Mouse (Mus musculus) lung, embryonic 16.5 days (tissue): ENCODE measurements around the gene 2010300C02Rik. TPM values are rescaled to one million over a fixed set of nuclear protein-coding genes. Genes with fewer than 3 reads are reported as not detected.

Experiments
- ATAC-seq: fragments of 200-750 bp; cut with Nextera tagmentation; 2 replicates; pipeline ENCODE4 v1.8.0; 2017; ENCODE audit warnings: low read depth, mild to moderate bottlenecking, moderate library complexity
- H3K27ac ChIP-seq: fragments of 300-500 bp; sonication (generic); 2 replicates; pipeline ENCODE4 v1.5.1; 2014; ENCODE audit warnings: mild to moderate bottlenecking, control low read depth, low read length
- H3K27me3 ChIP-seq: fragments of 300-500 bp; sonication (generic); 2 replicates; pipeline ENCODE4 v1.6.1; 2014; ENCODE audit warnings: low read depth, low read length, mixed read lengths; ENCODE audit not compliant: control insufficient read depth, insufficient read depth
- H3K36me3 ChIP-seq: fragments of 300-500 bp; sonication (generic); 2 replicates; pipeline ENCODE4 v1.6.1; 2014; ENCODE audit warnings: low read length; ENCODE audit not compliant: control insufficient read depth, insufficient read depth
- H3K4me1 ChIP-seq: fragments of 300-500 bp; sonication (generic); replicated peaks from 2 replicates; pipeline ENCODE4 v1.6.1; 2014; ENCODE audit warnings: low read length, mixed read lengths; ENCODE audit not compliant: control insufficient read depth, insufficient read depth
- H3K4me2 ChIP-seq: fragments of 300-500 bp; sonication (generic); 2 replicates; pipeline ENCODE4 v1.6.1; 2014; ENCODE audit warnings: low read depth, low read length, control low read depth
- H3K4me3 ChIP-seq: fragments of 300-500 bp; sonication (generic); 2 replicates; pipeline ENCODE4 v1.5.1; 2014; ENCODE audit warnings: mild to moderate bottlenecking, low read length, control low read depth
- H3K9ac ChIP-seq: fragments of 300-500 bp; sonication (generic); 2 replicates; pipeline ENCODE4 v1.6.1; 2014; ENCODE audit warnings: low read length, control low read depth
- H3K9me3 ChIP-seq: fragments of 300-500 bp; sonication (generic); 2 replicates; pipeline ENCODE4 v1.6.1; 2016; ENCODE audit warnings: low read length; ENCODE audit not compliant: control insufficient read depth
- WGBS: fragments of 180-500 bp; shearing (Covaris S2); extraction: QIAGEN DNeasy Blood & Tissue Kit; methylation state at CpG from one replicate; pipeline ENCODE4 v1.1.7; 2014; 5-methylcytosine and 5-hydroxymethylcytosine counted together
- polyA plus RNA-seq: library from polyadenylated mRNA; unstranded; fragments of >200 nt; fragmentation: Nextera tagmentation; extraction: Ambion mirVana; gene quantifications from 2 replicates; pipeline ENCODE4 v1.2.1, GENCODE M21; 2015

Gene 2010300C02Rik
- polyA plus RNA-seq, 1 experiment from 2014 or later = 13.0 TPM

DNA sequence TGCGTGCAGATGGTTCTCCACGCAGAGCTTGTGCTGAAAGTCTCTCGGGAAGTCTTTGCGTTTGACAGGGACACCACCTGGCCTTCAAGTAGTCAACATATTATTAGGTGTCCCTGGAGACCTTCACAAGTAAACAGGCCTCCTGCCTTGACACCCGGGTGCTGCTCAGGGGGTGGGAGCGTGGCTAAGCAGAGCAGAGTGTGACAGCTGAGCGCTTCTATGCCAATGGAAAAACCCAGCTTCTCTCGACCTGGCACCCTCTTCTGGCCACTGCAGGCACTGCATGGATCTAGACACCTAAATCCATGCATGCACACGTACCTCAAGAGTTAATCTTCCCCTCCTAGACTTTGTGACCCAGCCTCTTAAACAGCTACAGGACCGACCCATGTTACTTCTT, 80.8 kb downstream of the 2010300C02Rik start:
- H3K4me2 ChIP-seq = peak overlapping the region; percentile 42
- H3K9ac ChIP-seq = no peak overlapping the region
- no peak overlapping the region for H3K4me3 ChIP-seq
- no peaks in the 10 kb centered on the region for H3K9me3 ChIP-seq
- ATAC-seq = peak; percentile 64; the same call in 1 of the 2 replicates
- no peaks in the 10 kb centered on the region for H3K4me1 ChIP-seq
- H3K27ac ChIP-seq = no peak overlapping the region
- H3K27me3 ChIP-seq = no peaks in the 10 kb centered on the region
- no peaks in the 10 kb centered on the region for H3K36me3 ChIP-seq
- WGBS = 9% methylated on average over 10 of the region's 10 CpGs

DNA sequence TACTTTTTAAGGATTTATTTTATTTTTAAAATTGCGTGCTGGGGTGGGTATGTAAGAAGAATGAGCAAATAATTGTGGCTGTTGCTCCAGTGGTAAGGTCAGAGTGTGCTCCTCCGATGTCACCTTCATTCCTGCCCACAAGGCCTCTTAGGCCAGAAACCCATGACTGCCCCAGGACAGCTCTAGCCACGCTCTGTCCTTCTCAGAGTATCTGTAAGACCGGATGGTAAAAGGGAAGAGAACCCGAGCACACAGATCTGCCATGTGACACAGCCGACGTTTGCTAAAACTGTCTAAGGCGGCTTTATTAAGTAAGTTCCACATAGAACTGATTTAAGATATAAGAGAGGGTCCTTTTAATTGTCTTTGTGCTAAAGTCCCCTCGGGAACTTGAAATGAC, 81.3 kb downstream of the 2010300C02Rik start:
- no peaks in the 10 kb centered on the region for H3K4me1 ChIP-seq
- H3K27ac ChIP-seq = no peak overlapping the region
- H3K4me3 ChIP-seq = no peak overlapping the region
- no peaks in the 10 kb centered on the region for H3K9me3 ChIP-seq
- ATAC-seq = no peak
- no peak overlapping the region for H3K9ac ChIP-seq
- H3K27me3 ChIP-seq = no peaks in the 10 kb centered on the region
- no peaks in the 10 kb centered on the region for H3K36me3 ChIP-seq
- 71% methylated on average over 9 of the region's 9 CpGs for WGBS
- H3K4me2 ChIP-seq = no peak overlapping the region; the same call in 1 of the 2 replicates

DNA sequence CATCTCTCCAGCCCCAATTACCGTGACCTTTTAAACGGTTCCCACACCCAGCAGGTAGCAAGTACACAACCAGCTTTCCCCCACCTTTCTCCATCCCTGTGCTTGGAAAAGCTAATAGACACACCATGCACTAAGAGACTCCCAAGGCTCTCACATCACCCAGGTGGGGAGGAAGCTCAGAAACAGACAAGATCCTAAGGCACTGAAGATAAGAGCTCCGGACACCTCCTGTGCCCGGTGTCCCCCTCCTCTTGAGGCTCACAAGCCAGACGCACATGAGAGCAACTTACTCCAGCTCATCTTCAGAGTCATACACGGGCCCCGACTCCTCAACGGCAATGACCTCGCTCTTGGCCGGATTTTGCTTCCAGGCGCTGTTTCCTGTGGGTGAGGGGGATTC, 82.3 kb downstream of the 2010300C02Rik start:
- Histone ChIP-seq H3K27me3 (no peaks in the 10 kb centered on the region), H3K4me2 (no peak overlapping the region), H3K9ac (no peak overlapping the region), H3K9me3 (no peaks in the 10 kb centered on the region), H3K4me1 (no peaks in the 10 kb centered on the region), H3K4me3 (no peak overlapping the region), H3K36me3 (no peaks in the 10 kb centered on the region), H3K27ac (no peak overlapping the region)
- WGBS = 63% methylated on average over 11 of the region's 11 CpGs
- no peak for ATAC-seq

DNA sequence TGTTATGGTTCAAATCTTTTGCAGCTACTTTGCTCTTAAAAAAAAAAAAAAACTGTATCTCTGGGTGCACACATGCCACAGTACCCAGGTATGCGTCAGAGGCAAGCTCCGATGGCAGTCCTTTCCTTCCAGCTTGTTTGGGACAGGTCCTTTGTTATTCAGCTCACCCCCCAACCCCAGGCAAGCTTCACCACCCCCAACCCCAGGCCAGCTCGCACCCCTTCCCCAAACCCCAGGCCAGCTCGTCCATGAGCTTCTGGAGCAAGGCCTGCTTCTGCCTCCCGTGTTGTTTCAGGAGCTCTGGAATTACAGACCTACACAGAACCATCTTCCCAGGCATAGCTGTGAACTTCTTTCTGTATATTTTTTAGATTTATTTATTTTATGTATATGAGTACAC, 83.1 kb downstream of the 2010300C02Rik start:
- no peaks in the 10 kb centered on the region for H3K36me3 ChIP-seq
- ATAC-seq = no peak
- H3K9me3 ChIP-seq = no peaks in the 10 kb centered on the region
- no peak overlapping the region for H3K27ac ChIP-seq
- WGBS = 82% methylated on average over 5 of the region's 5 CpGs
- H3K4me3 ChIP-seq = no peak overlapping the region
- H3K9ac ChIP-seq = no peak overlapping the region
- H3K27me3 ChIP-seq = no peaks in the 10 kb centered on the region
- no peaks in the 10 kb centered on the region for H3K4me1 ChIP-seq
- H3K4me2 ChIP-seq = no peak overlapping the region

DNA sequence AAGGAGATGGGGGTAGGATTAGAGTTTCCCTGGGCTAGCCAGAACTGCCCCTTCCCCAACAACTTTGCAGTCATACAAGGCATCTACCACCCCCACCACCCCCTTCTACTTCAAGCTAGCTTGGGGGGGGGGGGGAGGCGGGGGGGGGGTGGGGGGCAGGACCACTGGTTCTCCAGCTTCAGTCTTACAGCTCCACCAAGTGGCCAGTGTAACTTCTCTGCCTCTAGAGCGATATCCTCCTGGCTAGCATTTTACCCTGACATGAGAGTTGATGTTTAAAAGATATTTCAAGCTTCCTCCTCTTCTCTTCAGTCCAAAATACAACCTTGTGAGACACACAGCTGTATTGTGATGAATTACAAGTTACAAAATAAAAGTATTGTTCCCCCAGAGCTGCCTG, 83.7 kb downstream of the 2010300C02Rik start:
- no peaks in the 10 kb centered on the region for H3K36me3 ChIP-seq
- WGBS = 38% methylated on average over 2 of the region's 2 CpGs
- H3K27ac ChIP-seq = no peak overlapping the region
- no peaks in the 10 kb centered on the region for H3K9me3 ChIP-seq
- ATAC-seq = no peak
- H3K4me2 ChIP-seq = no peak overlapping the region
- H3K4me1 ChIP-seq = no peaks in the 10 kb centered on the region
- no peak overlapping the region for H3K9ac ChIP-seq
- H3K27me3 ChIP-seq = no peaks in the 10 kb centered on the region
- no peak overlapping the region for H3K4me3 ChIP-seq

DNA sequence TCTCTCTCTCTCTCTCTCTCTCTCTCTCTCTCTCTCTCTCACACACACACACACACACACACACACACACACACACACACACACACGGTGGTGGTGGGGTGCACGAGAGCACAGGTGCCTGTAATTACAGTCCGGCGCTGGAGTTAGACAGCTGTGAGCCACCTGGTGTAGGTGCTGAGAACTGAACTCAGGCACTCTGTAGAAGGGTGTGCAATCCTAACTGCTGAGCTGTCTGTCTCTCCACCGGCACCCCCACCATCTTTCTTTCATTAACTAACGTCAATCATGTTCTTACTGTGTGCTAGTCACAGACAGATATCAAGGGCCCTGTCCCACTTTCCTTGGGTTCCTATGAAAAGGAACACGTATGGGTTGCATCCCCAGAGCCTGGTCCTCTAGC, 84.2 kb downstream of the 2010300C02Rik start:
- H3K4me2 ChIP-seq = no peak overlapping the region
- 67% methylated on average over 7 of the region's 7 CpGs for WGBS
- no peaks in the 10 kb centered on the region for H3K27me3 ChIP-seq
- H3K9ac ChIP-seq = no peak overlapping the region
- H3K36me3 ChIP-seq = no peaks in the 10 kb centered on the region
- no peaks in the 10 kb centered on the region for H3K9me3 ChIP-seq
- ATAC-seq = no peak
- H3K4me1 ChIP-seq = no peaks in the 10 kb centered on the region
- no peak overlapping the region for H3K4me3 ChIP-seq
- H3K27ac ChIP-seq = no peak overlapping the region

DNA sequence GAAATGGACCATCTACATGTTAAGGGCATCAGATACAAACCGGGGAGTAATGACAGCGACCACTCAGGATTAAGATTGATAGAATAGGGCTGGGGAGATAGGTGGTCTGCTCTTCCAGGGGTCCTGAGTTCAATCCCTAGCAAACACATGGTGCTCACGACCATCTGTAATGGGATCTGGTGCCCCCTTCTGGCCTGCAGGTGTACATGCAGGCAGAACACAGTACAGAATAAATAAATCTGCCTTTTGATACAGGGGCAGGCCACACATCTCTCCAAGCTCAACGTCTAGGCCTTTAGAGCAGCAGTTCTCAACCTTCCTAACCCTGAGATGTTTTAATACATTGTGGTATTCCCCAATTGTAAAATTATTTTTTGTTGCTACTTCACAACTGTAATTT, 85.2 kb downstream of the 2010300C02Rik start:
- Histone ChIP-seq H3K27me3 (no peaks in the 10 kb centered on the region), H3K9ac (no peak overlapping the region), H3K4me2 (no peak overlapping the region), H3K27ac (no peak overlapping the region), H3K36me3 (no peaks in the 10 kb centered on the region), H3K9me3 (no peaks in the 10 kb centered on the region), H3K4me3 (no peak overlapping the region), H3K4me1 (no peaks in the 10 kb centered on the region)
- WGBS = 20% methylated on average over 4 of the region's 4 CpGs
- ATAC-seq = 0 out of 2 replicates have a peak, but pooled peaks have one; percentile 9

DNA sequence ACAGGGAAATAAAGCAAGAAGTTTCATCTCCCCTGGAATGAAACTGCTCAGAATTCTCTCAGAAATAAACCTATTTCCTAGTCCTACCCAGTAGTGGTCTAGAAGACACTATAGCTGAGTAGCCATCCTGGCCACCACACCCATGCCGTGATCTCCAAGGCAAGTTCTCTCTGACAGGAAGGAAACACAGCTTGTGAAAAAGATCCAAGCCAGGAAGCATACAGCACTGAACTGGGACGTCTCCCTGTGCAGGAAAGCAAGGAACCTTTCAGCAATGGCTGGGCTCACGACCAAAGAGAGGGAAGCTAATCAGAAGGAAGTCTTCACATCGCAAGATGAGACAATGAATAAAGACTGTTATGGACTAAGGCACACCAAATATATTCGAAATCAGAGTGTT, 86.4 kb downstream of the 2010300C02Rik start:
- H3K4me1 ChIP-seq = no peaks in the 10 kb centered on the region
- no peak for ATAC-seq
- no peak overlapping the region for H3K4me3 ChIP-seq
- H3K27me3 ChIP-seq = no peaks in the 10 kb centered on the region
- H3K27ac ChIP-seq = no peak overlapping the region
- WGBS = 56% methylated on average over 5 of the region's 5 CpGs
- no peaks in the 10 kb centered on the region for H3K9me3 ChIP-seq
- H3K36me3 ChIP-seq = no peaks in the 10 kb centered on the region
- H3K4me2 ChIP-seq = no peak overlapping the region
- no peak overlapping the region for H3K9ac ChIP-seq

DNA sequence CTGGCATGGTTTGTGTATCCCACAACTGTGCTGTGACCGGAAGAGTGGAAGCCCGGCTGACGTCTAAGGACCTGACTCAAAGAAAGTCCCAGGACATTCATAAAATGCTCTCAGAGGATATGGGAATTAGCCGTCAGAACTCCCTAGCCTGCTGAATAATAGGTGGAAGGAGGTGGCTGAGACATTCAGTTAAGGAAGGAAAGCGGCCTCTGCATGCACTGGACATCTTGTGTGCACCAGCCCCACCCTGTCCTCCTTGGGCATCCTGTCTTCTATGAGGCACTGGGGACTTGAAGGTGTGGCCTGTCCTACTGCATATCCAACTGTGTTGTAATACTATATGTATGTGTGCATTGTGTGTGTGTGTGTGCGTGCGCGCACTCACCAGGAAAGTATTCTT, 87.5 kb downstream of the 2010300C02Rik start:
- Histone ChIP-seq H3K4me2 (no peak overlapping the region), H3K9ac (no peak overlapping the region), H3K9me3 (no peaks in the 10 kb centered on the region), H3K27ac (no peak overlapping the region), H3K4me3 (no peak overlapping the region), H3K4me1 (no peaks in the 10 kb centered on the region), H3K27me3 (no peaks in the 10 kb centered on the region), H3K36me3 (no peaks in the 10 kb centered on the region)
- no peak for ATAC-seq
- WGBS = 77% methylated on average over 8 of the region's 8 CpGs

DNA sequence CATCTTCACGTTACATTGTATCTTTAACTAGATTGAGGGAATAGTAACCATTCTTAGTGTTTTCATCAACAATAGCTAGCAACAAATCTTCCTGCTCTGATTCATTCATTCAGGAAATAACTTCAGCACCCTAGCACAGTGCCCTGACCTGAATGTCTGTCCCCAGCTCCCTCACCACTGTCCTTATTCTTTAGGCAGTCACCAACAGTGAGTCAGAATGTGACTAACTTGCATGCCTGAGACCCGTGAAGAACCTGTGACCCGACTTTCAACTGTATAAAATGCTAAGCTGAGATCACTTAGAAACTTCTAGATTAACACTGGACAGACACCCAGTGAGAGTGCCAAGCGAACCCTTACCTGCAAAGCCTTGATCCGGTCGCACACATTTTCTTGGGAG, 88.4 kb downstream of the 2010300C02Rik start:
- Histone ChIP-seq H3K27me3 (no peaks in the 10 kb centered on the region), H3K4me1 (no peaks in the 10 kb centered on the region), H3K4me2 (no peak overlapping the region), H3K36me3 (no peaks in the 10 kb centered on the region), H3K27ac (no peak overlapping the region), H3K4me3 (no peak overlapping the region), H3K9ac (no peak overlapping the region), H3K9me3 (no peaks in the 10 kb centered on the region)
- ATAC-seq = no peak
- 82% methylated on average over 6 of the region's 6 CpGs for WGBS
